Mouse (Mus musculus) testis, adult 2 months (tissue): Measurements from ENCODE around the gene Gid8. TPM values are rescaled to one million over a fixed set of nuclear protein-coding genes. Genes with fewer than 3 reads are reported as not detected.

Experiments
- H3K27ac ChIP-seq: fragments of 200-500 bp; 2 replicates; pipeline ENCODE4 v1.5.1; 2012; ENCODE audit warnings: low read depth, low read length; ENCODE audit not compliant: control insufficient read depth, insufficient read depth
- H3K27me3 ChIP-seq: fragments of 200-500 bp; 2 replicates; pipeline ENCODE4 v1.6.1; 2012; ENCODE audit warnings: mild to moderate bottlenecking, low read length, moderate library complexity; ENCODE audit not compliant: control insufficient read depth, insufficient read depth
- H3K36me3 ChIP-seq: fragments of 200-500 bp; 2 replicates; pipeline ENCODE4 v1.6.1; 2012; ENCODE audit warnings: mild to moderate bottlenecking, low read length; ENCODE audit not compliant: control insufficient read depth, insufficient read depth
- H3K4me1 ChIP-seq: fragments of 200-500 bp; 2 replicates; pipeline ENCODE4 v1.6.1; 2012; ENCODE audit warnings: low read length; ENCODE audit not compliant: control insufficient read depth, insufficient read depth
- H3K4me3 ChIP-seq: fragments of 200-500 bp; 2 replicates; pipeline ENCODE4 v1.5.1; 2012; ENCODE audit warnings: low read depth, mild to moderate bottlenecking, low read length, moderate library complexity, mixed read lengths; ENCODE audit not compliant: control insufficient read depth
- CTCF ChIP-seq: fragments of 200-500 bp; IDR thresholded peaks from 2 replicates; pipeline ENCODE4 v1.5.1; 2012; ENCODE audit warnings: low read depth, mild to moderate bottlenecking, inconsistent platforms, low read length, moderate library complexity; ENCODE audit not compliant: control insufficient read depth, insufficient read depth, insufficient replicate concordance
- POLR2A ChIP-seq: fragments of 200-500 bp; IDR thresholded peaks from 2 replicates; pipeline ENCODE4 v1.6.1; 2012; ENCODE audit warnings: low read depth, mild to moderate bottlenecking, inconsistent platforms, low read length, moderate library complexity; ENCODE audit not compliant: control insufficient read depth
- polyA plus RNA-seq: library from polyadenylated mRNA; depleted of rRNA; stranded (reverse); fragments of >200 nt; gene quantifications from 2 replicates; pipeline ENCODE4 v1.2.3, GENCODE M21; 2012; rRNA removed

Gid8 gene
- 29.3 and 30.9 TPM in 2 replicates for polyA plus RNA-seq

DNA sequence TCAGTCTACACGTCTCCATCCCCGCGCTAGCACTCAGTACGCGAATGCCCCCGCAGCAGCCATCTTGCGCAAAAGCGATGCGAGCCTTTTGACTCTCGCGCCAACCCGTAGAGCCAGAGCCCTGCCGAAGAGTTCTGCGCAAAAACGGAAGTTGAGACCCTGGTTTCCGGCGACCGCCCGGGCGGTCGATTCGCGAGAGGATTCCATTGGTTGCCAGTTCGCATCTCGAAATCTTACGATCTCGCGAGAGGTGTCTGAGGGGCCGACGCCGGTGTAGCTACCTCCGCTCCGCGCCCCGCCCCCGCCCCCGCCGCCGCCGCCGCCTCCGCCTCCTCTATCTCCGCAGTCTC is at the start of gene Gid8, which contains the start of gene Dido1:
Gid8 (plus strand) TSS at position 195 of the 350 bp plus-strand sequence.
Dido1 (minus strand) TSS at position 77 of the 350 bp plus-strand sequence.
- TF ChIP-seq CTCF (no peak; the same call in 1 of the 2 replicates), POLR2A (peak; percentile 69)
- H3K4me1 ChIP-seq: peaks cover 5% of the 10 kb centered on the region
- no peaks in the 10 kb centered on the region; the same call in 1 of the 2 replicates for H3K36me3 ChIP-seq
- H3K27me3 ChIP-seq: no peaks in the 10 kb centered on the region
- peak within 1 kb of the TSS; percentile 94 for H3K27ac ChIP-seq
- peak within 1 kb of the TSS; percentile 98 for H3K4me3 ChIP-seq

GRCm38 (mm10) chr2:180660521-180660920 is 49.4 kb upstream of the Gid8 start:
- Histone ChIP-seq H3K27ac (no peak overlapping the region), H3K4me3 (no peak overlapping the region), H3K36me3 (no peaks in the 10 kb centered on the region), H3K27me3 (no peaks in the 10 kb centered on the region), H3K4me1 (peaks cover 9% of the 10 kb centered on the region)
- TF ChIP-seq CTCF: no peak
- TF ChIP-seq POLR2A: no peak

DNA sequence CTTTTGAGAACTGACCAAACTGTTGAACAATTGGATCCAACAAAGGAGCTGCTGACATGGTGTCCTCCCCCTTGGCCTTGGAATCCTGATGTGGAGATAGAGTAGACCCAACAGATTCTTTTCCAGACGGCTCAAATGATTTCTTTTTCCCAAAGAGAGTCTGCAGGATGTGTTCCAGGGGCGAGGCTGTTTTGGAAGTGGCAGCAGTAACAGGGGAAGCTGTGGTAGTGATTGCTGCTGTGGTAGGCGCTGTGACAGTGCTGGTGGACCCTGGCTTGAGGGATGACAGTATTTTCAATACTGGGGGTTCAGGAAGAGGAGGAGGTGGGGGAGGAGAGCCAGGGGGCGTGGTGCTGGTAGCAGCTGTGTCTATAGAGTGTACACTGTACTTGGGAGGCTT is 47.9 kb upstream of the Gid8 start:
- no peak for TF ChIP-seq POLR2A
- no peak overlapping the region for H3K27ac ChIP-seq
- no peaks in the 10 kb centered on the region for H3K27me3 ChIP-seq
- no peaks in the 10 kb centered on the region; the same call in 1 of the 2 replicates for H3K36me3 ChIP-seq
- no peak overlapping the region for H3K4me3 ChIP-seq
- H3K4me1 ChIP-seq: peaks cover 9% of the 10 kb centered on the region

DNA sequence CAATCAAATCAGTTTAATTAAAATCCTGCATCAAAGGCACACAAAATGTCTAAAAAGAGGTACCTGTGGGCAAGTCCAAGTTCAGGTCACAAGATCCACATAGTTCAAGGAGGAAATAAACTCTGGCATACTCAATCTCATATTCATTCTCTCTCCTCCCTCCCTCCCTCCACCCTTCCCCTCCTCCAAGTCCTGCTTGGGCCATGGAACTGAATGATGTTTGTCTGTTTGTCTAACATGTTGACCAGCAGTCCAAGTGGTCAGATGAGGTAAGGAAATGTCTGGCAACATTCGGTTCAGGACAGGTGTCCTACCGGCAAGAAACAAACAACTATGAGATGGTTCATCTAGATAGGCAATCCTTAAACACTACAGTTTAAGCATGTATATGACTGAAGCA is 33.2 kb upstream of the Gid8 start:
- H3K4me1 ChIP-seq: no peaks in the 10 kb centered on the region
- TF ChIP-seq CTCF (no peak), POLR2A (no peak)
- no peak overlapping the region for H3K4me3 ChIP-seq
- no peak overlapping the region for H3K27ac ChIP-seq
- H3K27me3 ChIP-seq: no peaks in the 10 kb centered on the region
- H3K36me3 ChIP-seq: peaks cover 1% of the 10 kb centered on the region; the same call in 1 of the 2 replicates

GRCm38 (mm10) chr2:180678609-180679140 is 31.2 kb upstream of the Gid8 start:
- Histone ChIP-seq H3K4me1 (no peaks in the 10 kb centered on the region), H3K27me3 (no peaks in the 10 kb centered on the region), H3K4me3 (no peak overlapping the region), H3K36me3 (peaks cover 1% of the 10 kb centered on the region; the same call in 1 of the 2 replicates), H3K27ac (no peak overlapping the region)
- TF ChIP-seq POLR2A: peak; percentile 31; the same call in 1 of the 2 replicates
- no peak; the same call in 1 of the 2 replicates for TF ChIP-seq CTCF

DNA sequence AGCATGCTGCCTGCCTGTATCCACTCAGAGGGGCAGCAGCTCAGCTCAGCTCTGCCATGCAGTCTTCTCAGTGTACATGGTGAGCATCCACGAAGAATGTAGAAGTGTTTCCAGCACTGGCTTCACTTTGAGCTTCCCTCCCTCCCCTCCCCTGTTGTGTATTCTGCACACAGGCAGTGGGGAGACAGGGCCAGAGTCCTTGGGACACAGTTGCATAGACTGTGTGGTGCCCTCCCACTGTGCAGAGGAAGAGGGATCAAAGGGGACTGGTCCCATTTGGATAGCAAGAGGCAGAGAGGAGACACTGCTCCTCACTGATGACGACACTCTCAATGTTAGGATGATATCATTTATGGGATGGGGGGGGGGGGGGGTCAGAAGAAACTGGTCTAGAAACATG is 28.7 kb upstream of the Gid8 start:
- H3K27me3 ChIP-seq: no peaks in the 10 kb centered on the region
- 0 out of 2 replicates have a peak, but pooled peaks have one; percentile 15 for TF ChIP-seq CTCF
- no peak for TF ChIP-seq POLR2A
- no peak overlapping the region for H3K4me3 ChIP-seq
- no peak overlapping the region for H3K27ac ChIP-seq
- no peaks in the 10 kb centered on the region for H3K4me1 ChIP-seq
- H3K36me3 ChIP-seq: no peaks in the 10 kb centered on the region

GRCm38 (mm10) chr2:180683524-180683923 is 26.4 kb upstream of the Gid8 start:
- no peak for TF ChIP-seq CTCF
- no peak for TF ChIP-seq POLR2A
- Histone ChIP-seq H3K4me1 (no peaks in the 10 kb centered on the region), H3K36me3 (no peaks in the 10 kb centered on the region), H3K27me3 (no peaks in the 10 kb centered on the region), H3K27ac (no peak overlapping the region), H3K4me3 (no peak overlapping the region)

- H3K36me3 ChIP-seq: peaks cover 4% of the 10 kb centered on the region
- no peak overlapping the region for H3K4me3 ChIP-seq
- H3K27me3 ChIP-seq: no peaks in the 10 kb centered on the region
- H3K4me1 ChIP-seq: 0 out of 2 replicates have a peak, but pooled peaks cover 2% of the 10 kb centered on the region
- TF ChIP-seq POLR2A: no peak
- TF ChIP-seq CTCF: no peak
- no peak overlapping the region for H3K27ac ChIP-seq
These were observed 25.9 kb upstream of the Gid8 start for GRCm38 (mm10) chr2:180684031-180684430.
